Comparison of ENCODE assay signal across 8 mouse cellular contexts in the genomic region with DNA sequence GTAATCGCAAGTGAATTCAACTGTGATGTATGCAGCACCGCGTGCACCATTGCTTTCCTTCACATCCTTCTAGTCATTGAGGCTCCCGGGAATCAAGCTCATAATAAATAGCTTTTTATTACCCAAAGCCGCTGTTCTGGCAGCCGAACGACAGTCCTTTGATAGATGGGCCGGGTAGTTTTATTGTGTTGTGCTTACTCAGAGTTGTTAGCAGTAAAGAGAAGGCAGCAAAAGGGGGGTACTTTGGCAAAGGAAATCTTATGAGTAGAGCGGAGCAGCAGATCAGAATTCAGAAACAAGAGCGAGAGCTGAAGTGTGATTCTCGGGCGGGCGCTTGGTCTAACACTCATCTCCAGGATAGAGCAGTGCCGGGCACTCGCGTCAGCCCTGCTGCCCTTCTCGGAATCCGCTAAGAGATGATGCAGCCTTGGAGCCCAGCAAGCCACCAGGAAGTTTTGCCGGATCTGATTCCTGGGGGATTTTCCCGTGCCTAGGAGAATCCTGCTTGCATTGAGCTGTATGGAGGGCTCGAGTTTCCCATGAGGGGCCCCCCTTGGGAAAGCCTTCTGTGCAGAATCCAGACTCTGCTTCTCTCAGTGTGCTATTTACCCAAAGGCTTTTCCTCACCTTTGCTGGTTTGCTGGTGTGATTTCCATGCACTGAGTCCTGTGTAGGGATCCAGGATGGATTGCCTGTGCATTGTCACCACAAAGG.
DNase-seq lines count a peak whose midpoint lies in the region; ATAC-seq and TF ChIP-seq lines count a peak whose summit lies in the region.

No protein-coding gene starts in this region.

- no peaks in the 10 kb centered on the region for H3K4me1 ChIP-seq in lung, postnatal 0 days (ENCODE audit: insufficient read depth, low read depth, low read length)
- H3K4me1 ChIP-seq in lung, adult 2 months (ENCODE audit: control insufficient read depth, insufficient read depth, low read length): no peaks in the 10 kb centered on the region
- no peaks in the 10 kb centered on the region for H3K4me1 ChIP-seq in hindbrain, embryonic 14.5 days (replicated peaks; ENCODE audit: control insufficient read depth, insufficient read depth, low read length)
- 0 out of 2 replicates have a peak, but pooled peaks cover 3% of the 10 kb centered on the region for H3K4me1 ChIP-seq in limb, embryonic 11.5 days (ENCODE audit: control insufficient read depth, insufficient read depth, low read length)
- peaks cover 11% of the 10 kb centered on the region for H3K4me1 ChIP-seq in neural tube, embryonic 15.5 days

- TF ChIP-seq POLR2A in lung, adult 2 months (IDR thresholded peaks at IDR 0.05; ENCODE audit: borderline replicate concordance, extremely low read depth, low read depth, low read length): no peak

- no peak overlapping the region for H3K27ac ChIP-seq in lung, postnatal 0 days (ENCODE audit: low read length)
- peak overlapping the region; percentile 81 for H3K27ac ChIP-seq in hindbrain, embryonic 14.5 days
- no peak overlapping the region for H3K27ac ChIP-seq in limb, embryonic 11.5 days (replicated peaks; ENCODE audit: low read depth, low read length)
- H3K27ac ChIP-seq in neural tube, embryonic 15.5 days (replicated peaks): peak overlapping the region; percentile 75

- no peak for TF ChIP-seq CTCF in lung, postnatal 0 days (IDR thresholded peaks at IDR 0.05)
- no peak for TF ChIP-seq CTCF in lung, adult 2 months (IDR thresholded peaks at IDR 0.05; ENCODE audit: insufficient read depth, low read length)

- no peak for DNase-seq in lung, postnatal 0 days (ENCODE audit: low spot score)
- no peak for DNase-seq in lung, adult 2 months
- peak; percentile 66 for DNase-seq in embryo, embryonic 9.5 days (ENCODE audit: extremely low spot score)
- DNase-seq in hindbrain, embryonic 14.5 days (ENCODE audit: low spot score): peak; percentile 68
- peak; percentile 62 for DNase-seq in limb, embryonic 11.5 days (ENCODE audit: low spot score)
- DNase-seq in thymus, adult 18-20 months: no peak
- no peak for DNase-seq in spleen, adult 18-20 months

- 0 out of 2 replicates have a peak overlapping the region, but pooled peaks have one; percentile 25 for H3K4me2 ChIP-seq in lung, postnatal 0 days (replicated peaks; ENCODE audit: low read depth, low read length)
- H3K4me2 ChIP-seq in hindbrain, embryonic 14.5 days (replicated peaks): peak overlapping the region; percentile 84
- H3K4me2 ChIP-seq in limb, embryonic 11.5 days (ENCODE audit: low read depth, severe bottlenecking): peak overlapping the region; percentile 79
- peak overlapping the region; percentile 84 for H3K4me2 ChIP-seq in neural tube, embryonic 15.5 days

- 2% methylated on average over 21 of the region's 21 CpGs for WGBS in lung, postnatal 0 days
- 3% methylated on average over 21 of the region's 21 CpGs for WGBS in lung, adult 2 months
- under 1% methylated on average over 21 of the region's 21 CpGs for WGBS in hindbrain, embryonic 14.5 days
- under 1% methylated on average over 21 of the region's 21 CpGs for WGBS in limb, embryonic 11.5 days
- under 1% methylated on average over 21 of the region's 21 CpGs for WGBS in neural tube, embryonic 15.5 days

- no peak overlapping the region for H3K9ac ChIP-seq in lung, postnatal 0 days (replicated peaks; ENCODE audit: low read depth)
- peak overlapping the region; percentile 61 for H3K9ac ChIP-seq in hindbrain, embryonic 14.5 days
- peak overlapping the region; percentile 12; the same call in 1 of the 2 replicates for H3K9ac ChIP-seq in limb, embryonic 11.5 days (ENCODE audit: low read length)
- peak overlapping the region; percentile 58 for H3K9ac ChIP-seq in neural tube, embryonic 15.5 days (replicated peaks)

- no peak overlapping the region for H3K4me3 ChIP-seq in lung, postnatal 0 days (ENCODE audit: low read depth, low read length)
- no peak overlapping the region for H3K4me3 ChIP-seq in lung, adult 2 months (replicated peaks; ENCODE audit: extremely low read depth, low read depth, low read length)
- peak overlapping the region; percentile 46 for H3K4me3 ChIP-seq in hindbrain, embryonic 14.5 days (replicated peaks; ENCODE audit: low read length)
- H3K4me3 ChIP-seq in limb, embryonic 11.5 days (ENCODE audit: low read depth, low read length): peak overlapping the region; percentile 26
- peak overlapping the region; percentile 50 for H3K4me3 ChIP-seq in neural tube, embryonic 15.5 days (replicated peaks)

- TF ChIP-seq EP300 in lung, postnatal 0 days (IDR thresholded peaks at IDR 0.05): no peak

- H3K36me3 ChIP-seq in lung, postnatal 0 days (ENCODE audit: insufficient read depth, low read length): no peaks in the 10 kb centered on the region
- H3K36me3 ChIP-seq in hindbrain, embryonic 14.5 days (replicated peaks; ENCODE audit: control insufficient read depth, insufficient read depth): no peaks in the 10 kb centered on the region
- no peaks in the 10 kb centered on the region for H3K36me3 ChIP-seq in limb, embryonic 11.5 days (ENCODE audit: control insufficient read depth, insufficient read depth, low read length)
- H3K36me3 ChIP-seq in neural tube, embryonic 15.5 days: no peaks in the 10 kb centered on the region

- H3K9me3 ChIP-seq in lung, postnatal 0 days (ENCODE audit: low read length): no peaks in the 10 kb centered on the region
- H3K9me3 ChIP-seq in hindbrain, embryonic 14.5 days (ENCODE audit: control insufficient read depth, low read length): no peaks in the 10 kb centered on the region
- H3K9me3 ChIP-seq in limb, embryonic 11.5 days (ENCODE audit: control insufficient read depth, low read length): no peaks in the 10 kb centered on the region
- no peaks in the 10 kb centered on the region for H3K9me3 ChIP-seq in neural tube, embryonic 15.5 days (replicated peaks)

- no peaks in the 10 kb centered on the region for H3K27me3 ChIP-seq in lung, postnatal 0 days (replicated peaks; ENCODE audit: insufficient read depth, low read length)
- no peaks in the 10 kb centered on the region for H3K27me3 ChIP-seq in hindbrain, embryonic 14.5 days (ENCODE audit: control insufficient read depth, insufficient read depth, low read length)
- H3K27me3 ChIP-seq in limb, embryonic 11.5 days (ENCODE audit: control insufficient read depth, insufficient read depth, low read length): no peaks in the 10 kb centered on the region
- H3K27me3 ChIP-seq in neural tube, embryonic 15.5 days (replicated peaks): no peaks in the 10 kb centered on the region

- no peak for ATAC-seq in lung, postnatal 0 days
- ATAC-seq in hindbrain, embryonic 14.5 days (ENCODE audit: low FRiP score): peak; percentile 81
- peak; percentile 75; the same call in 1 of the 2 replicates for ATAC-seq in limb, embryonic 11.5 days (ENCODE audit: insufficient number of reproducible peaks, low FRiP score, low TSS enrichment, low read depth)
- peak; percentile 90 for ATAC-seq in neural tube, embryonic 15.5 days (ENCODE audit: low FRiP score)

Comparison
In these comparisons a context has a peak if more than half of its experiments do, and no peak if none do; other contexts are left out.
1. DNase-seq: peak in embryo, embryonic 9.5 days (single experiment), hindbrain, embryonic 14.5 days (single experiment) and limb, embryonic 11.5 days (single experiment); none in lung, postnatal 0 days (single experiment), lung, adult 2 months (single experiment), thymus, adult 18-20 months (0 of 2) and spleen, adult 18-20 months (0 of 2).
2. H3K27ac ChIP-seq: peak in hindbrain, embryonic 14.5 days (single experiment) and neural tube, embryonic 15.5 days (single experiment); none in lung, postnatal 0 days (single experiment) and limb, embryonic 11.5 days (single experiment).
3. H3K4me2 ChIP-seq: peak in every context shown above with its lines; median percentile 84 in hindbrain, embryonic 14.5 days; 84 in neural tube, embryonic 15.5 days; 79 in limb, embryonic 11.5 days; 25 in lung, postnatal 0 days.
4. H3K4me3 ChIP-seq: peak in hindbrain, embryonic 14.5 days (single experiment), limb, embryonic 11.5 days (single experiment) and neural tube, embryonic 15.5 days (single experiment); none in lung, postnatal 0 days (single experiment) and lung, adult 2 months (single experiment).